Comparison of ENCODE assay signal across 14 mouse cellular contexts in genomic region chr5:102724813-102725348, GRCm38 (mm10).
A peak's percentile ranks its signal among the peaks of the same experiment; 100 is the strongest.
DNase-seq lines count a peak whose midpoint lies in the region; ATAC-seq and TF ChIP-seq lines count a peak whose summit lies in the region.
"Had no signal": no experiment of that assay in that cellular context is flagged by ENCODE, and none has a peak within 500 bp of the region (broad histone marks: within the 10 kb centered on the region; RNA-seq: fewer than 3 reads in every experiment).

No protein-coding gene starts in this region.

- peaks cover 4% of the 10 kb centered on the region; the same call in 1 of the 2 replicates for H3K4me1 ChIP-seq in heart, embryonic 15.5 days (replicated peaks)
- H3K4me1 ChIP-seq in lung, embryonic 14.5 days (ENCODE audit: insufficient read depth) = peaks cover 14% of the 10 kb centered on the region; the same call in 1 of the 2 replicates
- H3K4me1 ChIP-seq in intestine, embryonic 15.5 days (replicated peaks) = 0 out of 2 replicates have a peak, but pooled peaks cover 3% of the 10 kb centered on the region
- no peaks in the 10 kb centered on the region for H3K4me1 ChIP-seq in small intestine, adult 2 months (ENCODE audit: control insufficient read depth, insufficient read depth, insufficient read length, low read length)
- H3K4me1 ChIP-seq: liver, embryonic 15.5 days had no signal

- H3K27me3 ChIP-seq in heart, embryonic 15.5 days = no peaks in the 10 kb centered on the region
- H3K27me3 ChIP-seq in lung, embryonic 14.5 days (ENCODE audit: insufficient read depth, low read length) = no peaks in the 10 kb centered on the region
- H3K27me3 ChIP-seq in intestine, embryonic 15.5 days (replicated peaks) = no peaks in the 10 kb centered on the region
- no peaks in the 10 kb centered on the region for H3K27me3 ChIP-seq in small intestine, adult 2 months (ENCODE audit: control insufficient read depth, insufficient read depth, low read length)
- H3K27me3 ChIP-seq: forebrain, embryonic 13.5 days; liver, embryonic 15.5 days had no signal

- no peak for TF ChIP-seq POLR2A in small intestine, adult 2 months (IDR thresholded peaks at IDR 0.05; ENCODE audit: low read depth, low read length)

- H3K36me3 ChIP-seq in heart, embryonic 15.5 days = no peaks in the 10 kb centered on the region
- H3K36me3 ChIP-seq in lung, embryonic 14.5 days (ENCODE audit: insufficient read depth) = no peaks in the 10 kb centered on the region
- no peaks in the 10 kb centered on the region for H3K36me3 ChIP-seq in intestine, embryonic 15.5 days
- no peaks in the 10 kb centered on the region for H3K36me3 ChIP-seq in small intestine, adult 2 months (ENCODE audit: control insufficient read depth, insufficient read depth, low read length)
- H3K36me3 ChIP-seq: liver, embryonic 15.5 days had no signal

- intact Hi-C loops in heart, postnatal 25 days (cut with DNase I) = no loop called here

- no peak for TF ChIP-seq CTCF in lung, embryonic 14.5 days (IDR thresholded peaks at IDR 0.05; ENCODE audit: low read depth)
- TF ChIP-seq CTCF in small intestine, adult 2 months (IDR thresholded peaks at IDR 0.05; ENCODE audit: extremely low read depth, insufficient read length, insufficient replicate concordance, low read depth, low read length) = no peak

- no peak for ATAC-seq in heart, embryonic 15.5 days (replicated peaks; ENCODE audit: insufficient number of reproducible peaks, insufficient read depth, low FRiP score, low read depth)
- ATAC-seq in lung, embryonic 14.5 days (ENCODE audit: insufficient read depth) = peak; percentile 50; the same call in 1 of the 2 replicates
- peak; percentile 63 for ATAC-seq in intestine, embryonic 15.5 days
- ATAC-seq: CD4-positive, CD25-positive, alpha-beta regulatory T cell, adult 4 months; forebrain, embryonic 13.5 days had no signal

- H3K4me2 ChIP-seq in heart, embryonic 15.5 days = peak overlapping the region; percentile 40
- H3K4me2 ChIP-seq in lung, embryonic 14.5 days = peak overlapping the region; percentile 58
- peak overlapping the region; percentile 43 for H3K4me2 ChIP-seq in intestine, embryonic 15.5 days (replicated peaks)
- H3K4me2 ChIP-seq: forebrain, embryonic 13.5 days; liver, embryonic 15.5 days; midbrain, embryonic 11.5 days had no signal

- H3K27ac ChIP-seq in heart, embryonic 15.5 days = peak overlapping the region; percentile 40
- peak overlapping the region; percentile 86 for H3K27ac ChIP-seq in lung, embryonic 14.5 days (ENCODE audit: low read depth)
- peak overlapping the region; percentile 70 for H3K27ac ChIP-seq in intestine, embryonic 15.5 days
- peak overlapping the region; percentile 35; the same call in 1 of the 2 replicates for H3K27ac ChIP-seq in small intestine, adult 2 months (ENCODE audit: insufficient read depth, low read depth, low read length)
- H3K27ac ChIP-seq: forebrain, embryonic 13.5 days; liver, embryonic 15.5 days had no signal

- H3K9me3 ChIP-seq in heart, embryonic 15.5 days (replicated peaks) = no peaks in the 10 kb centered on the region
- no peaks in the 10 kb centered on the region for H3K9me3 ChIP-seq in lung, embryonic 14.5 days (ENCODE audit: low read depth, low read length)
- no peaks in the 10 kb centered on the region for H3K9me3 ChIP-seq in intestine, embryonic 15.5 days
- H3K9me3 ChIP-seq: forebrain, embryonic 13.5 days; liver, embryonic 15.5 days had no signal

- no peak overlapping the region for H3K9ac ChIP-seq in heart, embryonic 15.5 days
- H3K9ac ChIP-seq in lung, embryonic 14.5 days = peak overlapping the region; percentile 42
- H3K9ac ChIP-seq in intestine, embryonic 15.5 days = no peak overlapping the region
- H3K9ac ChIP-seq: forebrain, embryonic 13.5 days; liver, embryonic 15.5 days had no signal

- H3K4me3 ChIP-seq in heart, embryonic 15.5 days = peak overlapping the region; percentile 37
- peak overlapping the region; percentile 38 for H3K4me3 ChIP-seq in lung, embryonic 14.5 days (ENCODE audit: low read depth, low read length)
- peak overlapping the region; percentile 23 for H3K4me3 ChIP-seq in intestine, embryonic 15.5 days (replicated peaks)
- H3K4me3 ChIP-seq in small intestine, adult 2 months (ENCODE audit: low read depth, low read length) = no peak overlapping the region
- H3K4me3 ChIP-seq: forebrain, embryonic 13.5 days; liver, embryonic 15.5 days had no signal

- WGBS in heart, embryonic 15.5 days = 25% methylated on average over 9 of the region's 9 CpGs
- WGBS in lung, embryonic 14.5 days = 15% methylated on average over 8 of the region's 9 CpGs
- WGBS in intestine, embryonic 15.5 days = 15% methylated on average over 9 of the region's 9 CpGs
- 20% methylated on average over 9 of the region's 9 CpGs for whole genome bisulfite sequencing in small intestine, adult 2 months

- no peak for DNase-seq in heart, postnatal 25 days (ENCODE audit: low spot score)
- peak; percentile 58 for DNase-seq in lung, embryonic 14.5 days
- no peak for DNase-seq in lung, postnatal 14 days
- DNase-seq in layer of hippocampus, postnatal 25 days (ENCODE audit: extremely low spot score in 1 of 2, low spot score in 1 of 2) = no peak
- DNase-seq in ovary, postnatal 10 days (ENCODE audit: low spot score) = no peak
- DNase-seq: cerebellum, adult 2 months; kidney, adult 8-10 months had no signal

Comparison
In these comparisons a context has a peak if more than half of its experiments do, and no peak if none do; other contexts are left out.
1. H3K27ac ChIP-seq: peak in every context shown above with its lines; median percentile 86 in lung, embryonic 14.5 days; 70 in intestine, embryonic 15.5 days; 40 in heart, embryonic 15.5 days; 35 in small intestine, adult 2 months.